Mouse (Mus musculus): ENCODE results near the gene Midn. TPM values are rescaled to one million over a fixed set of nuclear protein-coding genes. Genes with fewer than 3 reads are reported as not detected.

Midn gene
- polyA plus RNA-seq, 1 experiment from 2014 or later = 16.1 TPM

DNA sequence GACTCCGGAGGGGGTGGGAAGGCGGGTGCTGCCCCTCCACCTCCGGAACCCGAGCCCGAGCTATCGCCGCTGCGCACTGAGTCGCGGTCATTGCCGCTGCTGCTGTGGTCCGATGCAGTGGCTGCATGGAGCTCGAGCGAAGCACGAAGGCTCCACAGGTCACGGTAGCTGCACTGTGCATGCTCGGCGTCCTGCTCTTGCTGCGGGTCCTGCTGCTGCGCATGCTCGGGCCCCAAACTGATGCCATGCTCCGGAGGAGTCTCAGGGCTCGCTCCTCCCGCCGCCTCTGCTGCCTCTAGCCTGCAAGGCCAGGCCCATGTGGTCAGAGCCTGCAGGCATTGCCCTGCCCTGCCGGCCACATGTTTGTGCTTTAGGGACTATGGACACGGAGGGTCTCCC is 16.1 kb upstream of the Midn start:
- Histone ChIP-seq H3K27ac (no peak overlapping the region; the same call in 1 of the 2 replicates), H3K9ac (no peak overlapping the region), H3K27me3 (replicated peaks) (peaks cover 5% of the 10 kb centered on the region), H3K4me2 (replicated peaks) (peak overlapping the region; percentile 33), H3K4me1 (replicated peaks) (peaks cover 35% of the 10 kb centered on the region), H3K36me3 (peaks cover 48% of the 10 kb centered on the region), H3K4me3 (replicated peaks) (peak overlapping the region; percentile 2; the same call in 1 of the 2 replicates), H3K9me3 (no peaks in the 10 kb centered on the region)
- 60% methylated on average over 27 of the region's 27 CpGs for WGBS
- ATAC-seq = no peak

- Histone ChIP-seq H3K36me3 (peaks cover 35% of the 10 kb centered on the region), H3K27me3 (replicated peaks) (peaks cover 13% of the 10 kb centered on the region), H3K9me3 (no peaks in the 10 kb centered on the region), H3K4me2 (replicated peaks) (no peak overlapping the region), H3K4me1 (replicated peaks) (peaks cover 49% of the 10 kb centered on the region), H3K27ac (no peak overlapping the region), H3K4me3 (replicated peaks) (no peak overlapping the region), H3K9ac (no peak overlapping the region)
- ATAC-seq = no peak
- WGBS = 74% methylated on average over 8 of the region's 8 CpGs
Observed at GRCm38 (mm10) chr10:80133226-80133849, 14.7 kb upstream of the Midn start.

DNA sequence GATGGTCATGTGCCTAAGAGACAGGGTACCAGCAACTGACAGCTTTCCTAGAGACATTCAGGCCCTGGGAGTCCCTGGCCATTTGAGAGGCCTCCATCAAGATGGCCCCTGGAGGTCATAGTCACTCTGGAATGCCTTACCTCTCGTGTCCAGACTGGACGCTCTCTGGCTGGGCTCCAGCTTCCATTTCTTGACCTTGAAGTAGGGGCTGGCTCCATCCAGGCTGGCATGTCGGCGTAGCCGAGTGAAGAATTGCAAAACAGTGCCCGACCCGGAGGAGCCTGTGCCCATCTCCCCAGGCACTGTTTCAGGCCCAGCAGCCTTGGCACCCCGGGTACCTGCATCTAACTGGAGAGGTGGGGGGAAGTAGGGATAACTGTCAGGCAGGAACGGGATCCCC is 13.7 kb upstream of the Midn start:
- ATAC-seq = no peak
- no peak overlapping the region for H3K4me3 ChIP-seq (replicated peaks)
- no peaks in the 10 kb centered on the region for H3K9me3 ChIP-seq
- no peak overlapping the region for H3K27ac ChIP-seq
- H3K4me2 ChIP-seq (replicated peaks) = no peak overlapping the region
- peaks cover 25% of the 10 kb centered on the region for H3K36me3 ChIP-seq
- peaks cover 16% of the 10 kb centered on the region for H3K27me3 ChIP-seq (replicated peaks)
- H3K9ac ChIP-seq = no peak overlapping the region; the same call in 1 of the 2 replicates
- peaks cover 56% of the 10 kb centered on the region for H3K4me1 ChIP-seq (replicated peaks)
- 89% methylated on average over 9 of the region's 9 CpGs for WGBS

- ATAC-seq = no peak
- Histone ChIP-seq H3K4me1 (replicated peaks) (peaks cover 54% of the 10 kb centered on the region), H3K27ac (no peak overlapping the region), H3K4me3 (replicated peaks) (no peak overlapping the region), H3K9ac (no peak overlapping the region), H3K27me3 (replicated peaks) (peaks cover 16% of the 10 kb centered on the region), H3K4me2 (replicated peaks) (no peak overlapping the region), H3K36me3 (peaks cover 18% of the 10 kb centered on the region), H3K9me3 (no peaks in the 10 kb centered on the region)
- WGBS = 79% methylated on average over 10 of the region's 10 CpGs
Observed at GRCm38 (mm10) chr10:80135161-80135560, 12.9 kb upstream of the Midn start.

GRCm38 (mm10) chr10:80135641-80136040 is 12.4 kb upstream of the Midn start:
- no peak for ATAC-seq
- Histone ChIP-seq H3K9ac (no peak overlapping the region), H3K36me3 (peaks cover 14% of the 10 kb centered on the region), H3K9me3 (no peaks in the 10 kb centered on the region), H3K4me1 (replicated peaks) (peaks cover 51% of the 10 kb centered on the region), H3K4me2 (replicated peaks) (no peak overlapping the region), H3K27ac (no peak overlapping the region), H3K4me3 (replicated peaks) (no peak overlapping the region), H3K27me3 (replicated peaks) (peaks cover 16% of the 10 kb centered on the region)
- WGBS = 77% methylated on average over 1 of the region's 1 CpGs

DNA sequence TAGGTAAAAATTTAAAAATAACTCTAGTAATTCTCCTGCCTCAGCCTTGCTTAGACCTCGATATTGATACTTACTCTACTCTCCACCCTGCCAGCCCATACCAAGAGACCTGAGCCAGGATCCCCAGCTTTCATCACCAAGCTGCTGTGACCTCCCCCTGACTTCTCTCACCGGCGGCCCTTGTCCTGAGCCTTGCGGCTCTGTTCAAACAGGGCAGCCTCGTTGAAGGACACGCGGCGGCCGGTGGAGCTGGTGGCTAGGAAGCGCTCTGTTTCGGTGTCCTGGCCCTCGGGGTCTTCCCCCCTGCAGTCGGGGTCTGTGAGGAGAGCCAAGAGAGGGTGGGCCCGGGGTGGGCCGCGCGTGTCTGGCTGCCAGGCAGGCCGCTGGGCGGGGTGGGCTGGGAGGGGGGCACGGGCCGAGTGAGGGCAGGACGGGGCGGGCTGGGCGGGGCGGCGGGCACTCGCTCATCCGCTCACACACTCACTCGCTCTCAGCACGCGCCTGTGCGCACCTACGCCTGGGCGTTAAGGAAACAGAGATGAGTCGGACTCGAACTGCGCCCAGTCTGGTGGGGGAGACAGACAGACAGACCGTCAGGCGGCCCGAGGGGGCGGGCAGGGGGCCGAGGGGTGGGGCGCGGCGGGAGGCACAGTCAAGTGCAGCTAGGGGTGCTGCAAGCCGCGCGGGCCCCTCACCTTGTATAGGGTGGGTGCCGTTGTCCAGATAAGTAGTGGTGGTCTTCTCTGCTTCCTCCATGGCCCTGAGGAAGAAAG is 11.7 kb upstream of the Midn start:
- WGBS = 23% methylated on average over 40 of the region's 49 CpGs
- H3K9me3 ChIP-seq = no peaks in the 10 kb centered on the region
- H3K27me3 ChIP-seq (replicated peaks) = peaks cover 16% of the 10 kb centered on the region
- H3K27ac ChIP-seq = no peak overlapping the region
- ATAC-seq = no peak
- H3K4me2 ChIP-seq (replicated peaks) = peak overlapping the region; percentile 98
- H3K9ac ChIP-seq = peak overlapping the region; percentile 38; the same call in 1 of the 2 replicates
- H3K36me3 ChIP-seq = peaks cover 14% of the 10 kb centered on the region
- H3K4me3 ChIP-seq (replicated peaks) = peak overlapping the region; percentile 64
- peaks cover 50% of the 10 kb centered on the region for H3K4me1 ChIP-seq (replicated peaks)

DNA sequence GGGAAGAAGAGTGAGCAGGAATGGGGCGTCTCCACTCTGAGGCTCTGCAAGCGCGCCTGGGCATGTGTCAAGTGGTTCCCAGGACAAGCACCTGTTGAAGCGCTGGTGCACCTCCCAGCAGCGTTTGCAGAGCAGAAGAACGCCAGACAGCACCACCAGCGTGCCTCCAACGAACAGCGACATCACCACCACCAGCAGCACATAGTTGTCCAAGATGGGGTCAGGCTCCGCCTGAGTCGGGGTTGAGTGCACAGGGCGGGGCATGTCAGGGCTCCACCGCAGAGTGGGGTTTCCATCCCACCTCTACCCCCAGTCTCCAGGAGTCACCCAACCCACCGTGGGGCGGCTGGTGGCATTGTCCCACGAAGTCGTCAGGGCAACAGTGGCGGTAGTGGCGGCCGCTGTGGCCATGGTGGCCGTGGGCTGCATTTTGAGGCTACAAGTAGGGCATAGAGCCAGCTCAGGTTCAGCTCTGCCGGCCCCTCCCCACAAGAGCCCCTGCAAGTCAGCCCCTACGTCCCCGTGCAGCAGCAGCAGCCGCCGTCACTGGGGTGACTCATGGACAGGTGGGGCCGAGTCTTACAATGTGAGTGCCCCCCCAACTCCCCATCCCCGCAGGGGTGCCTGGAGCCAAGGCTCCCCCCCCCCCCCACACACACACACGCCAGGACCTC is 11.0 kb upstream of the Midn start:
- no peak for ATAC-seq
- Histone ChIP-seq H3K4me1 (replicated peaks) (peaks cover 43% of the 10 kb centered on the region), H3K27ac (no peak overlapping the region), H3K27me3 (replicated peaks) (peaks cover 16% of the 10 kb centered on the region), H3K4me3 (replicated peaks) (peak overlapping the region; percentile 64), H3K9ac (peak overlapping the region; percentile 38), H3K36me3 (peaks cover 10% of the 10 kb centered on the region), H3K4me2 (replicated peaks) (peak overlapping the region; percentile 98), H3K9me3 (no peaks in the 10 kb centered on the region)
- 6% methylated on average over 29 of the region's 29 CpGs for WGBS

- Histone ChIP-seq H3K9ac (peak overlapping the region; percentile 65), H3K4me1 (replicated peaks) (peaks cover 43% of the 10 kb centered on the region), H3K4me3 (replicated peaks) (peak overlapping the region; percentile 64), H3K9me3 (no peaks in the 10 kb centered on the region), H3K4me2 (replicated peaks) (peak overlapping the region; percentile 98), H3K36me3 (0 out of 2 replicates have a peak, but pooled peaks cover 3% of the 10 kb centered on the region), H3K27me3 (replicated peaks) (peaks cover 16% of the 10 kb centered on the region), H3K27ac (peak overlapping the region; percentile 81)
- WGBS = 7% methylated on average over 30 of the region's 33 CpGs
- ATAC-seq = no peak
Observed at GRCm38 (mm10) chr10:80137626-80138552, 10.2 kb upstream of the Midn start.

GRCm38 (mm10) chr10:80138553-80139438 is 9.3 kb upstream of the Midn start, which contains the start of gene Atp5d:
Gene Atp5d (plus strand): TSS chr10:80138632.
- Histone ChIP-seq H3K27ac (peak within 1 kb of the TSS; percentile 81), H3K9me3 (no peaks in the 10 kb centered on the region), H3K9ac (peak within 1 kb of the TSS; percentile 65), H3K36me3 (0 out of 2 replicates have a peak, but pooled peaks cover 6% of the 10 kb centered on the region), H3K4me3 (replicated peaks) (peak within 1 kb of the TSS; percentile 64), H3K27me3 (replicated peaks) (peaks cover 16% of the 10 kb centered on the region), H3K4me1 (replicated peaks) (peaks cover 47% of the 10 kb centered on the region), H3K4me2 (replicated peaks) (peak within 1 kb of the TSS; percentile 98)
- peak; percentile 14 for ATAC-seq
- WGBS = under 1% methylated on average over 91 of the region's 94 CpGs

DNA sequence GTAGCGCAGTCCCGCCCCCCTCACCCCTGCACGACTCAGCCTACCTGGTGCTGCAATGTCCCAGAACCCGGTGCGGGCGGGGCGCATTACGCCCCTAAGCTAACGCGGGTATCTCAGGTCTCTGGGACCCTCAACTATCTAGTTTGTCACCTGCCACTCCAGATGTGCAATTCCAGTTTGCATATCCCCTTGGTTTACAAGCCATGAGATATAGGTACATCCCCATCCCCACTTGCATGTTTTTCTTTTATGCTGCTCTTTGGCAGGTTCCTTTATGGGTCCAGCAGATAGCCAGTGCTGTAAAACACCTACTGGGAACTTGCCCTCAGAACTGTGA is 8.7 kb upstream of the Midn start:
- H3K9me3 ChIP-seq = no peaks in the 10 kb centered on the region
- peak overlapping the region; percentile 81 for H3K27ac ChIP-seq
- ATAC-seq = no peak
- 1% methylated on average over 10 of the region's 10 CpGs for WGBS
- H3K4me3 ChIP-seq (replicated peaks) = peak overlapping the region; percentile 64
- H3K36me3 ChIP-seq = peaks cover 12% of the 10 kb centered on the region
- peak overlapping the region; percentile 65 for H3K9ac ChIP-seq
- H3K4me1 ChIP-seq (replicated peaks) = peaks cover 53% of the 10 kb centered on the region
- peaks cover 16% of the 10 kb centered on the region for H3K27me3 ChIP-seq (replicated peaks)
- H3K4me2 ChIP-seq (replicated peaks) = peak overlapping the region; percentile 98
